Mouse (Mus musculus) T-cell, adult 66 days (primary cell): ENCODE data around the gene Ankle2. TPM values are rescaled to one million over a fixed set of nuclear protein-coding genes. Genes with fewer than 3 reads are reported as not detected.

Source experiments
- total RNA-seq, 2 experiments: library from RNA; stranded (reverse); gene quantifications; 3 replicates in 1 of 2; 4 replicates in 1 of 2; pipeline ENCODE4 v1.2.4; 2023

Ankle2 gene
- 10 to 100 TPM; 47.5 to 57.6 TPM for total RNA-seq

DNA sequence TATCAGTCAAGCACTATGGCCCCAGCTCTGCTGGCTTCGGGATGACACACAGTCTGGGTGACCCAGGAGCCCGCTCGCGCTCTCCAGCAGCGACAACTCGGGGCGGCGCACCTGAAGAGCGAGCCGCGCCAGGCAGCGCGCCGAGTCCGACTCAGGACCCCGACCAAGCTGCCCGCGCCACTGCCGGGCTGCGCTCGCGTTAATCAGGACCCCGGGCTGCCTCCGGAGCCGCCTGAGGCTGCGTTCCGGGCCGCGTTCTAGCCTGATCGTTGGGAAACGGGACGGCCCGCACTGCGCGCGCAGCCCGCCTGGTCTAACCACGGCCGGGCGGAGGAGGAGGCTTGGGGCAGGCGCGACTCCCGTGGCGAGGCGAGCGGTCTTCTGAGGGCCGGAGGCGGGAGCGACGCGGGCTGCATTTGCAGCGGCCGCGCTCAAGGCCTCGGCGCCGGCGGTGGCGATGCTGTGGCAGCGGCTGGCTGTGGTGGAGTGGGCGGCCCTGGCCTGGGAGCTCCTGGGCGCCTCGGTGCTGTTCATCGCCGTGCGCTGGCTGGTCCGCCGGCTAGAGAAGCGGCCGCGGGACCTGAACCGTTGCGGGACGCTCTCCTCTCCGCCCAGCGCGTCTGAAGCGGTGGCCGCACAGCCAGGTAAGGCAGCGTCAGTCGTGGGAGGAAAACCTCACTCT, at the start of gene Ankle2:
Gene Ankle2 (plus strand): TSS at position 225 of the 682 bp plus-strand sequence.

DNA sequence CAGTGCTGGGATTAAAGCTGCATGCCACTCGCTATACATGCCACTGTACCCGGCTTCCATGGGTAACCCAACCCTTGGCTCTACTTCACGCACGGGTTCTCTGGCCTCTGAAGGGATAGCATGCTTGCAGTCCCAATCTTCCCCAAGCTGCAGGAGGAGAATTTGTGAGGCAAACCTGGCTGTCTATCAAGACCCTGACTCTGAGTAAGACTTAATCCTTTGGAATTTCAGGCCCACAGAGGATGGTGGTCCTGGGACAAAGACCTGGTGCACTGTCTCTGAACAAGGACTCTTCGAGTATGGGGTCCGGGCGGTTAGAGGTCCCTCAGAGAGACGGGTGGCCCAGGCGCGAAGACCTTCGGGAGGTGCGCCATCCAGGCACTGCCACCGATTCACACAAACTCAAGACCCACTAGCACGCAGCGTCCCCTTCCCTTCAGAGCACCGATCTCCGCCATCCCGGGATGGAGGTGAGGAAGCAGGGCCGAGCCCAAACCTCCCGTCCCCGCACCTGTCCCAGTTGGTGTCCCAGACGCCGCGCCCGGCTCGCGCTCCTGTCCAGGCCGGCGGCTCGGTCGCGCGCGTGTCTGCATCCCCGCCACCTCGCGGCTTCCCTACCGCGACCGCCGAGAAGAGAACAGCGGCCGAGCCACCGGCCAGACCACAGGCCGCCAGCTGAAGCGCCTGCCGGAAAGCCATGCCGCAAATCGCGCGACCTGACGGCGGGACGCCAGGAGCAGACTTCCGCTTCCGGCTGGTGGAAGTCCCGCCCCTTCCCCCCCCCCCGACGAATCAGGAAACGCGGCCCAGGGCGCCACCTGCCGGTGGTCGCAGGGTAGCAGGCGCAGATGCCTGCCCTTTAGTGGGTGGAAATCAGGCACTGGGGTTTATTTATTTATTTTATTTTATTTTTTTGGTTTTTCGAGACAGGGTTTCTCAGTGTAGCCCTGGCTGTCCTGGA, 38.6 kb downstream of the Ankle2 start, which contains the start of gene Pgam5:
Gene Pgam5 (minus strand): TSS at position 773 of the 961 bp plus-strand sequence.

DNA sequence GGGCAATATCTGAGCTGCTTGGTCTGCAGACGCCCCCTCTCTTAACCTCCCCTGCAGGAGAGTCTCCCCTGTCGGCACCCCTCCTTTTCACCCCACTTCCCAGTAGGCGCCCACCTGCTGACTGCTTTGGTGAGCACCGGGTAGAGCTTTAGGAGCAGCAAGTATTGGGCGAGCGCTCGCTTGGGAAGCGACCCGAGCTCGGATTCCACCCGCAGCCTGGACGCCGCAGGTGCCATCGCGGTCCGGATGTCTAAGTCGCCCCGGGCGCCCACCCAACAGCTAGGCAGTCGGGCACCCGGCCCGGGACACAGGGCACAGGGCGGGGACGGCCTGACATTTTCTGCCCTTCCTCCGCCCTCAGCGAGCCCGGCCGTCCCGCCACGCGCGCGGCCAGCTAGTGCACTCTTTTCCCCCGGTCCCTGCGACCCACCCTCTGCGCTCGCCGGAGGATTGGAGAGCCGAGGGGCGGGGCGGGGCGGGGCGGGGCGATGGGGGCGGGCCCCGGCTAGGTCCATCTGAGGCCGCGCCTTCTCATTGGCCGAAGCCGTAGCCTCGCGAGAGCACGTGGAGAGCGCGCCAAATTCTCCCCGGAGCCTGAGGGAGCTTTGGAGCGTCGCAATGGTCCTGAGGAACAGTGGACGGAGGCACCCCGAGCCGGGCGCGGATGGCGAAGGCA, 55.1 kb downstream of the Ankle2 start, which contains the start of the genes Pxmp2 and Pole:
Gene Pxmp2 (minus strand): TSS at position 417 of the 676 bp plus-strand sequence.
Gene Pole (plus strand): TSS at position 537 of the 676 bp plus-strand sequence.

Other genes with a start within 250 kb of the Ankle2 start
- 10 to 100 TPM; 41.4 to 43.3 TPM for gene Zfp932, start 234.5 kb upstream of the Ankle2 start, total RNA-seq
- 10 to 100 TPM; 13.2 to 13.8 TPM for gene Gm17655, start 158.5 kb upstream of the Ankle2 start, total RNA-seq
- gene Gm35315, start 136.6 kb upstream of the Ankle2 start, total RNA-seq: 1 to 10 TPM in 1 of 2 experiments, under 1 TPM in 1; 0.39 to 1.7 TPM
- gene Plcxd1, start 131.0 kb upstream of the Ankle2 start, total RNA-seq: 1 to 10 TPM in 1 of 2 experiments, under 1 TPM in 1; 0.67 to 1.0 TPM
- gene Gtpbp6, start 122.8 kb upstream of the Ankle2 start, total RNA-seq: 100 to 1,000 TPM; 116 to 142 TPM
- gene Zfp605, start 120.9 kb upstream of the Ankle2 start, total RNA-seq: 1 to 10 TPM; 7.4 to 9.2 TPM
- gene Chfr, start 95.2 kb upstream of the Ankle2 start, total RNA-seq: 100 to 1,000 TPM in 1 of 2 experiments, 10 to 100 TPM in 1; 91.0 to 103 TPM
- 10 to 100 TPM; 31.9 to 44.3 TPM for gene Golga3, start 54.3 kb upstream of the Ankle2 start, total RNA-seq
- gene Pgam5, start 38.9 kb downstream of the Ankle2 start, total RNA-seq: 10 to 100 TPM; 32.4 to 43.9 TPM
- gene Pxmp2, start 55.2 kb downstream of the Ankle2 start, total RNA-seq: 1 to 10 TPM; 1.5 to 1.6 TPM
- 1 to 10 TPM; 7.3 to 10.0 TPM for gene Pole, start 55.3 kb downstream of the Ankle2 start, total RNA-seq
- gene P2rx2, start 112.2 kb downstream of the Ankle2 start, total RNA-seq: under 1 TPM in 1 of 2 experiments, not detected in 1; 0.65 TPM
- not detected for gene Lrcol1, start 113.7 kb downstream of the Ankle2 start, total RNA-seq
- gene Fbrsl1, start 217.5 kb downstream of the Ankle2 start, total RNA-seq: 100 to 1,000 TPM; 172 to 223 TPM